Mouse (Mus musculus): Measurements from ENCODE around the gene Ppid. TPM values are rescaled to one million over a fixed set of nuclear protein-coding genes. Genes with fewer than 3 reads are reported as not detected.

The Ppid gene
- 10 to 100 TPM; 67.2 to 73.7 TPM for total RNA-seq (2021)
- long read RNA-seq, experiment 1, transcript Ppid-201 (10 exons, 1,752 nt) = major isoform, 65 of 77 reads
- long read RNA-seq, experiment 1, transcript Ppid-204 (9 exons, 3,777 nt) = minor isoform, 9 of 77 reads
- long read RNA-seq, experiment 1, partial matches to known transcripts = 3 of 77 reads
- long read RNA-seq, experiment 1, other reads (novel, unspliced or antisense) = 0 of 77 reads
- long read RNA-seq, experiment 2, transcript Ppid-201 (10 exons, 1,752 nt) = major isoform, 29 of 48 reads
- long read RNA-seq, experiment 2, transcript Ppid-204 (9 exons, 3,777 nt) = minor isoform, 13 of 48 reads
- long read RNA-seq, experiment 2, partial matches to known transcripts = 2 of 48 reads
- long read RNA-seq, experiment 2, other reads (novel, unspliced or antisense) = 4 of 48 reads

GRCm38 (mm10) chr3:79590863-79591792 is at the start of gene Ppid:
Gene Ppid (plus strand): TSS chr3:79591342.
- intact Hi-C loops (cut with DNase I) = loop anchor here (5.0 to 10.0 kb wide), 2 partner anchors 304 to 496 kb away; partner anchors contain the start of gene Rapgef2
- no peak; the same call in 1 of the 2 replicates for TF ChIP-seq CTCF (IDR thresholded peaks at IDR 0.05)
- H3K27ac ChIP-seq = peak within 1 kb of the TSS; percentile 79
- H3K4me3 ChIP-seq = peak within 1 kb of the TSS; percentile 69
- peak; percentile 77 to 79 for DNase-seq (ENCODE audit: extremely low spot score in 1 of 2, low spot score in 2 of 2)

- intact Hi-C loops (cut with DNase I) = no loop called here
- TF ChIP-seq CTCF (IDR thresholded peaks at IDR 0.05) = no peak; the same call in none of the 2 replicates
- Histone ChIP-seq H3K4me3 (no peak overlapping the region), H3K27ac (no peak overlapping the region)
- no peak for DNase-seq (ENCODE audit: extremely low spot score in 1 of 2, low spot score in 2 of 2)
Observed at GRCm38 (mm10) chr3:79542585-79542984, 48.6 kb upstream of the Ppid start.

- Histone ChIP-seq H3K4me3 (no peak overlapping the region), H3K27ac (no peak overlapping the region)
- no peak for DNase-seq (ENCODE audit: extremely low spot score in 1 of 2, low spot score in 2 of 2)
- intact Hi-C loops (cut with DNase I) = no loop called here
- TF ChIP-seq CTCF (IDR thresholded peaks at IDR 0.05) = no peak
Observed at GRCm38 (mm10) chr3:79548681-79549437, 42.3 kb upstream of the Ppid start.

GRCm38 (mm10) chr3:79549751-79550393 is 41.3 kb upstream of the Ppid start:
- Histone ChIP-seq H3K27ac (no peak overlapping the region), H3K4me3 (no peak overlapping the region)
- intact Hi-C loops (cut with DNase I) = no loop called here
- no peak for DNase-seq (ENCODE audit: extremely low spot score in 1 of 2, low spot score in 2 of 2)
- TF ChIP-seq CTCF (IDR thresholded peaks at IDR 0.05) = no peak

GRCm38 (mm10) chr3:79551826-79552552 is 39.2 kb upstream of the Ppid start:
- no peak overlapping the region for H3K27ac ChIP-seq
- H3K4me3 ChIP-seq = no peak overlapping the region
- TF ChIP-seq CTCF (IDR thresholded peaks at IDR 0.05) = no peak
- intact Hi-C loops (cut with DNase I) = no loop called here
- DNase-seq (ENCODE audit: extremely low spot score in 1 of 2, low spot score in 2 of 2) = no peak

- no peak overlapping the region for H3K4me3 ChIP-seq
- no peak overlapping the region for H3K27ac ChIP-seq
- DNase-seq (ENCODE audit: extremely low spot score in 1 of 2, low spot score in 2 of 2) = no peak
- intact Hi-C loops (cut with DNase I) = no loop called here
- TF ChIP-seq CTCF (IDR thresholded peaks at IDR 0.05) = no peak
Observed at GRCm38 (mm10) chr3:79553779-79554178, 37.4 kb upstream of the Ppid start.

- TF ChIP-seq CTCF (IDR thresholded peaks at IDR 0.05) = no peak
- H3K27ac ChIP-seq = no peak overlapping the region
- H3K4me3 ChIP-seq = no peak overlapping the region
- intact Hi-C loops (cut with DNase I) = no loop called here
- no peak for DNase-seq (ENCODE audit: extremely low spot score in 1 of 2, low spot score in 2 of 2)
Observed at GRCm38 (mm10) chr3:79555061-79555460, 36.1 kb upstream of the Ppid start.

GRCm38 (mm10) chr3:79559021-79559772 is 31.9 kb upstream of the Ppid start:
- Histone ChIP-seq H3K27ac (peak overlapping the region; percentile 21; the same call in 1 of the 2 replicates), H3K4me3 (no peak overlapping the region)
- peak; percentile 32 to 41 for DNase-seq (ENCODE audit: extremely low spot score in 1 of 2, low spot score in 2 of 2)
- peak; percentile 22 for TF ChIP-seq CTCF (IDR thresholded peaks at IDR 0.05)
- intact Hi-C loops (cut with DNase I) = no loop called here

- Histone ChIP-seq H3K27ac (peak overlapping the region; percentile 0; the same call in 1 of the 2 replicates), H3K4me3 (no peak overlapping the region)
- intact Hi-C loops (cut with DNase I) = loop anchor here (10.0 kb wide), 1 partner anchor 45 kb away; no protein-coding TSS in a partner anchor
- no peak for TF ChIP-seq CTCF (IDR thresholded peaks at IDR 0.05)
- DNase-seq (ENCODE audit: extremely low spot score in 1 of 2, low spot score in 2 of 2) = no peak
Observed at GRCm38 (mm10) chr3:79559773-79560045, 31.4 kb upstream of the Ppid start.

- intact Hi-C loops (cut with DNase I) = loop anchor here (10.0 kb wide), 1 partner anchor 46 kb away; no protein-coding TSS in a partner anchor
- no peak overlapping the region for H3K4me3 ChIP-seq
- H3K27ac ChIP-seq = no peak overlapping the region
- no peak for DNase-seq (ENCODE audit: extremely low spot score in 1 of 2, low spot score in 2 of 2)
- TF ChIP-seq CTCF (IDR thresholded peaks at IDR 0.05) = no peak
Observed at GRCm38 (mm10) chr3:79560555-79560954, 30.6 kb upstream of the Ppid start.

Data from left cerebral cortex, adult 2 months (tissue).